Mouse (Mus musculus) heart, postnatal 0 days (tissue): ENCODE measurements around the gene Mycbp2. TPM values are rescaled to one million over a fixed set of nuclear protein-coding genes. Genes with fewer than 3 reads are reported as not detected.

Source experiments
- ATAC-seq: fragments of 200-750 bp; cut with Nextera tagmentation; 2 replicates; pipeline ENCODE4 v1.8.0; 2017; ENCODE audit warnings: low read depth, moderate number of reproducible peaks, moderate library complexity; ENCODE audit not compliant: insufficient read depth
- DNase-seq: peaks from one replicate; pipeline ENCODE4 v3.0.0-alpha.2; 2016; ENCODE audit warnings: low spot score
- H3K27ac ChIP-seq: fragments of 300-500 bp; sonication (generic); 2 replicates; pipeline ENCODE4 v1.5.1; 2014; ENCODE audit warnings: low read depth, mild to moderate bottlenecking
- H3K27me3 ChIP-seq: fragments of 300-500 bp; sonication (generic); 2 replicates; pipeline ENCODE4 v1.6.1; 2014; ENCODE audit warnings: low read length, mixed read lengths; ENCODE audit not compliant: control insufficient read depth, insufficient read depth
- H3K36me3 ChIP-seq: fragments of 300-500 bp; sonication (generic); replicated peaks from 2 replicates; pipeline ENCODE4 v1.6.1; 2014; ENCODE audit warnings: low read length, mixed read lengths; ENCODE audit not compliant: control insufficient read depth, insufficient read depth
- H3K4me1 ChIP-seq: fragments of 300-500 bp; sonication (generic); 2 replicates; pipeline ENCODE4 v1.6.1; 2014; ENCODE audit warnings: antibody characterized with exemption; ENCODE audit not compliant: control insufficient read depth, insufficient read depth
- H3K4me2 ChIP-seq: fragments of 300-500 bp; sonication (generic); 2 replicates; pipeline ENCODE4 v1.6.1; 2014; ENCODE audit warnings: low read depth, mild to moderate bottlenecking, low read length, moderate library complexity
- H3K4me3 ChIP-seq: fragments of 300-500 bp; sonication (generic); 2 replicates; pipeline ENCODE4 v1.5.1; 2014; ENCODE audit warnings: low read depth, low read length
- H3K9ac ChIP-seq: fragments of 300-500 bp; sonication (generic); replicated peaks from 2 replicates; pipeline ENCODE4 v1.6.1; 2014; ENCODE audit warnings: low read depth, low read length, mixed read lengths
- H3K9me3 ChIP-seq: fragments of 300-500 bp; sonication (generic); replicated peaks from 2 replicates; pipeline ENCODE4 v1.6.1; 2016; ENCODE audit warnings: low read length; ENCODE audit not compliant: control insufficient read depth
- CTCF ChIP-seq: IDR thresholded peaks from 2 replicates; pipeline ENCODE4 v1.5.1; 2016; ENCODE audit warnings: antibody characterized with exemption, control low read depth, low read depth
- EP300 ChIP-seq: IDR thresholded peaks from 2 replicates; pipeline ENCODE4 v1.6.1; 2016; ENCODE audit warnings: antibody characterized with exemption, low read depth
- WGBS: fragments of 180-500 bp; shearing (Covaris S2); extraction: QIAGEN DNeasy Blood & Tissue Kit; methylation state at CpG from one replicate; pipeline ENCODE4 v1.1.7; 2014; 5-methylcytosine and 5-hydroxymethylcytosine counted together
- polyA plus RNA-seq: library from polyadenylated mRNA; unstranded; fragments of >200 nt; fragmentation: Nextera tagmentation; extraction: Ambion mirVana; gene quantifications from 2 replicates; pipeline ENCODE4 v1.2.1, GENCODE M21; 2015
- total RNA-seq: library from RNA; depleted of rRNA; stranded (reverse); fragments of >200 nt; gene quantifications from 2 replicates; pipeline ENCODE4 v1.2.3, GENCODE M21; 2014; ENCODE audit warnings: low replicate concordance

Gene Mycbp2
- total and polyA plus RNA-seq, 2 experiments from 2014 or later, result 8.7 to 20.2 TPM

DNA sequence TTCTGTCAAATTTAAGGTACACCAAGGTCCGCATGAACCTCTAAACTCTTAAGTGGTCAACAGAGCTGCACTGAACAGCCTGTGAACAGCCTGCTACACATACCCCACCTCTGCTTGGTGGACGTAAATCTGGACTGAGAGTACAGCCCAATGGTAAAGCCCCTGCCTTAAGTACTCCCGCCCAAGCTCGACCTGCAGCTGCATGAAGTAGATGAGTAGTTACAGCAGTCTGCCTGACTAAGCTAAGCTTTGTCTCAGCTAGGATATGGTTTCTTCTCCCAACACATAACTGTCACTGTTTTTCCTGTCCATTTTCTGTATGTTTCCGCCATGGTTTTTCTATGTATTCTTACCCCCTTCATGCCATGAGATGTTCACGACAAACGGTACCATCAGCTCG is 250.8 kb downstream of the Mycbp2 start:
- DNase-seq (no peak), ATAC-seq (no peak)
- TF ChIP-seq CTCF (no peak), EP300 (no peak)
- Histone ChIP-seq H3K4me3 (no peak overlapping the region), H3K36me3 (peaks cover 26% of the 10 kb centered on the region), H3K4me1 (peaks cover 10% of the 10 kb centered on the region), H3K27me3 (no peaks in the 10 kb centered on the region), H3K9me3 (no peaks in the 10 kb centered on the region), H3K9ac (no peak overlapping the region), H3K4me2 (no peak overlapping the region), H3K27ac (no peak overlapping the region)
- WGBS, result 90% methylated on average over 8 of the region's 8 CpGs

GRCm38 (mm10) chr14:103095036-103095435 is 251.6 kb downstream of the Mycbp2 start:
- Histone ChIP-seq H3K27ac (no peak overlapping the region), H3K4me1 (peaks cover 10% of the 10 kb centered on the region), H3K4me2 (no peak overlapping the region), H3K27me3 (no peaks in the 10 kb centered on the region), H3K9me3 (no peaks in the 10 kb centered on the region), H3K4me3 (no peak overlapping the region), H3K9ac (no peak overlapping the region), H3K36me3 (peaks cover 26% of the 10 kb centered on the region)
- ATAC-seq (no peak), DNase-seq (no peak)
- 89% methylated on average over 8 of the region's 8 CpGs for WGBS
- TF ChIP-seq EP300 (no peak), CTCF (no peak)

- no peak for ATAC-seq
- Histone ChIP-seq H3K27me3 (no peaks in the 10 kb centered on the region), H3K4me2 (no peak overlapping the region), H3K4me1 (peaks cover 8% of the 10 kb centered on the region; the same call in 1 of the 2 replicates), H3K9me3 (no peaks in the 10 kb centered on the region), H3K4me3 (no peak overlapping the region), H3K9ac (no peak overlapping the region), H3K36me3 (peaks cover 36% of the 10 kb centered on the region), H3K27ac (no peak overlapping the region)
- no peak for DNase-seq
- TF ChIP-seq EP300, result no peak
- no peak for TF ChIP-seq CTCF
- 47% methylated on average over 4 of the region's 4 CpGs for WGBS
These were observed 252.9 kb downstream of the Mycbp2 start for GRCm38 (mm10) chr14:103093670-103094069.

DNA sequence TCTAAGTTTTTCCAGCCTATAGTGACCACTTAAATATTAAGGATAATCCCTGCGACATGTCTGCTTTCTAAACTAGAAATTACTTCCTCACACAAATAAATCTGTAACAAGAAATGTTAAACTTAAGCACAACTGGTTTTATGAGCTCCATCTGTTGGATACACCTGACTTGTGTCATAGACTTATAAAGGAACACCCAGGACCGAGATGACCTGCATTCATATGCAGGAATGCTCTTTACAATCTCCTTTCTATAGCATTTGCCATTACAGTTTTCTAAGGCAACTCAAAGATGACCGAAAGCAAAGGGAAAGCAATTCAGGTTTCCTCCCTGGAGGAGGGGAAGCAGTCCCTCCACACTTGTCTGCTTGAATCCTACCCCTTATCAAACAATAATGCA is 253.4 kb downstream of the Mycbp2 start:
- Histone ChIP-seq H3K9ac (no peak overlapping the region), H3K4me3 (no peak overlapping the region), H3K36me3 (peaks cover 36% of the 10 kb centered on the region), H3K4me2 (no peak overlapping the region), H3K27ac (no peak overlapping the region), H3K9me3 (no peaks in the 10 kb centered on the region), H3K27me3 (no peaks in the 10 kb centered on the region), H3K4me1 (peaks cover 8% of the 10 kb centered on the region; the same call in 1 of the 2 replicates)
- no peak for DNase-seq
- no peak for ATAC-seq
- TF ChIP-seq CTCF, result no peak
- TF ChIP-seq EP300, result no peak
- 89% methylated on average over 3 of the region's 3 CpGs for WGBS

DNA sequence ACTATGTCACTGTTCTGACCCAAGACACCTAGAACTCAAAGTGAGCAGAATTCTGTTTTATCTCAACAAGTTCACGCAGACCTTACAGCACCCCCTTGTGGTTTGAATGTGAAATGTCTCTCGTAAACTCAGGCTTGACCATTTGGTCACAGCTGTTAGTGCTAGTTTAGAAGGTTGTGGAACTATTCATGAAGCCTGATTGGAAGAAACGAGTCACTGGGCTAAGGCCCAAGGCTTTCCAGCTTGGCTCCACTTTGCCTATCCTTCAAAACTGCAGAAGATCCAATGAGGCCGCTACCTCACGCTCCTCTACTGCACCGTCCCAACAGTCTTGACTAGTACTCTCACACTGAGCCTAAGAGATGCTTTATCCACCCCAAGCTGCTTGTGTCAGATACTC is 258.0 kb downstream of the Mycbp2 start:
- Histone ChIP-seq H3K9ac (no peak overlapping the region), H3K27ac (no peak overlapping the region), H3K36me3 (peaks cover 56% of the 10 kb centered on the region), H3K4me1 (no peaks in the 10 kb centered on the region), H3K27me3 (no peaks in the 10 kb centered on the region), H3K4me2 (no peak overlapping the region), H3K4me3 (no peak overlapping the region), H3K9me3 (no peaks in the 10 kb centered on the region)
- TF ChIP-seq CTCF, result peak; percentile 71
- no peak for TF ChIP-seq EP300
- 71% methylated on average over 6 of the region's 6 CpGs for WGBS
- ATAC-seq, result peak; percentile 27
- DNase-seq, result peak; percentile 19

- Histone ChIP-seq H3K4me3 (no peak overlapping the region), H3K9ac (no peak overlapping the region), H3K4me1 (no peaks in the 10 kb centered on the region), H3K27me3 (no peaks in the 10 kb centered on the region), H3K9me3 (no peaks in the 10 kb centered on the region), H3K36me3 (peaks cover 57% of the 10 kb centered on the region), H3K4me2 (no peak overlapping the region), H3K27ac (no peak overlapping the region)
- 64% methylated on average over 5 of the region's 5 CpGs for WGBS
- no peak for ATAC-seq
- TF ChIP-seq CTCF (no peak), EP300 (no peak)
- no peak for DNase-seq
These were observed 258.8 kb downstream of the Mycbp2 start for GRCm38 (mm10) chr14:103087846-103088245.
